Mouse (Mus musculus) G1E (cell line): ENCODE results near the gene Map3k6. TPM values are rescaled to one million over a fixed set of nuclear protein-coding genes. Genes with fewer than 3 reads are reported as not detected.

Experiments
- ATAC-seq: 2 replicates; pipeline ENCODE4 v1.8.0; 2016; ENCODE audit warnings: mild to moderate bottlenecking; ENCODE audit not compliant: insufficient number of reproducible peaks, poor library complexity, low FRiP score, severe bottlenecking; ENCODE audit errors: extremely low read depth
- DNase-seq: peaks from one replicate; pipeline ENCODE4 v3.0.0; 2012; ENCODE audit warnings: low spot score
- H3K27me3 ChIP-seq: 2 replicates; pipeline ENCODE4 v1.6.1; 2012; ENCODE audit warnings: mild to moderate bottlenecking, low read length, inconsistent platforms; ENCODE audit not compliant: insufficient read depth
- H3K36me3 ChIP-seq: replicated peaks from 2 replicates; pipeline ENCODE3; 2012; ENCODE audit warnings: mild to moderate bottlenecking, inconsistent platforms
- H3K4me1 ChIP-seq: 2 replicates; pipeline ENCODE4 v1.6.1; 2012; ENCODE audit warnings: low read depth, low read length, inconsistent platforms, mixed read lengths; ENCODE audit not compliant: insufficient read depth
- H3K4me3 ChIP-seq: 2 replicates; pipeline ENCODE4 v1.5.1; 2012; ENCODE audit warnings: low read depth, mild to moderate bottlenecking, inconsistent platforms, low read length, moderate library complexity, mixed read lengths
- H3K9me3 ChIP-seq: replicated peaks from 2 replicates; pipeline ENCODE4 v1.6.1; 2012; ENCODE audit warnings: inconsistent platforms
- CTCF ChIP-seq: IDR thresholded peaks from 2 replicates; pipeline ENCODE4 v1.5.1; 2012; ENCODE audit warnings: low read depth, low read length, inconsistent platforms, mixed read lengths
- GATA1 ChIP-seq: IDR thresholded peaks from 2 replicates; pipeline ENCODE4 v1.6.1; 2012; ENCODE audit warnings: borderline replicate concordance, low read length, inconsistent platforms, mixed read lengths
- GATA2 ChIP-seq: IDR thresholded peaks from 2 replicates; pipeline ENCODE4 v1.6.1; 2012; ENCODE audit warnings: low read depth, low read length, inconsistent platforms, borderline replicate concordance
- POLR2AphosphoS5 ChIP-seq: IDR thresholded peaks from 2 replicates; pipeline ENCODE4 v1.6.1; 2012; ENCODE audit warnings: low read depth, low read length, inconsistent platforms; ENCODE audit not compliant: insufficient replicate concordance
- TAL1 ChIP-seq: conservative IDR thresholded peaks from 2 replicates; pipeline ENCODE4 v1.6.1; 2012; ENCODE audit warnings: low read depth, low read length, inconsistent platforms, mixed read lengths
- polyA plus RNA-seq: library from polyadenylated mRNA; stranded (reverse); fragments of >175 nt; gene quantifications from 2 replicates; pipeline ENCODE4 v1.2.3, GENCODE M21; 2012
- total RNA-seq, 2 experiments: library from RNA; stranded (forward) in 1 of 2; stranded (reverse) in 1 of 2; fragments of 200-1000 nt in 1 of 2; fragments of >200 nt in 1 of 2; fragmentation: Nextera tagmentation in 1 of 2; gene quantifications; 2 replicates each; pipeline ENCODE4 v1.2.3; 2014 to 2017

The Map3k6 gene
- total and polyA plus RNA-seq, 3 experiments, result 27.6 to 85.3 (median 28.4) TPM

DNA sequence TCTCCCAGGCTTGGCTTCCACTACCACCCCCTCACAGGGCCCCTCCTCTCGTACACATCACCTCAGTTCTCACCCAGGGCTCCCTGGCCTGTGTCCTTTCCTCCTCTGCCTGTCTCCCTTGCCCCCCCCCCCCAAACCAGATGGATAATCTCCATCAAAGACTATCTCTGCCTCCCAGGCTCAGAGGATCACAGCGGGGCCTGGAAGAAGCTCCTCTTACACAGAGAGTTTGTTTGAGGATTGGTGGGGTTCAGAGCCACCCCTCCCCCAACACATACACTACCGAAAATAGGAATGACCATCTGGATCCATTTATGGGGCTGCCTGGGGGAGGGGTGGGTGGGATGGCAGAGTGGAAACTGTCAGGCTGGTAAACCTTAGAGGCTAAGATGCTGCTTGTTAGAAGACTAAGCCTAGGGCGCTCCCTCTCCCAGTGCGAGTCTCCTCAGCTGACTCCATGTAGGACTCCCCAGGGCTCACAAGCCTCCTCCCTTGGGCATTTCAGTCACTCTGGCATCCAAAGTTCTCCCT, 41.4 kb downstream of the Map3k6 start:
- H3K4me1 ChIP-seq, result peaks cover 65% of the 10 kb centered on the region
- no peak for ATAC-seq
- H3K36me3 ChIP-seq, result no peaks in the 10 kb centered on the region
- no peak overlapping the region; the same call in 1 of the 2 replicates for H3K4me3 ChIP-seq
- no peak for TF ChIP-seq CTCF
- TF ChIP-seq GATA2, result no peak
- no peak for TF ChIP-seq TAL1
- no peak for TF ChIP-seq POLR2AphosphoS5
- no peak for TF ChIP-seq GATA1
- DNase-seq, result no peak
- no peaks in the 10 kb centered on the region for H3K27me3 ChIP-seq
- no peaks in the 10 kb centered on the region for H3K9me3 ChIP-seq

DNA sequence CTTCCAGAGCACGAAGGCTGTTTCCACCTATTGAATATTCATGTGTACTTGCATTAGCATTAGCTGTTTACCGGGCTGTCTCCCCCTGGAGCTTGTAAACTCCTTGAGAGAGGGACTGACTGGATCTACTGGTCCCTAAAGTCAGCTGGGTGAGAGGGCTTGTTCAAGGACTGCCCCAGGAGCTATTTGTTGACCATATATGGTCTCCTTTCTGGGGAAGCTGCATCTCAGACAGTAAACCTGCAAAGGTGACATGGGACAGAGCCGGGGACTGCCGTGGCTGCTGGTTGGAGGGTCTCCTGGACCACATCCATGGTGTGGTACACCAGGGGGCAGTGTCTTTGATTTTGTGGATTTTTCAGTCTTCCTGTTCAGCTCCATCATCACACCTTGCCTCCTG, 42.0 kb downstream of the Map3k6 start:
- Histone ChIP-seq H3K4me1 (peaks cover 71% of the 10 kb centered on the region), H3K36me3 (no peaks in the 10 kb centered on the region), H3K9me3 (no peaks in the 10 kb centered on the region), H3K4me3 (no peak overlapping the region), H3K27me3 (no peaks in the 10 kb centered on the region)
- ATAC-seq, result no peak
- DNase-seq, result no peak
- TF ChIP-seq TAL1 (no peak), POLR2AphosphoS5 (no peak), GATA1 (no peak), CTCF (no peak), GATA2 (no peak)

DNA sequence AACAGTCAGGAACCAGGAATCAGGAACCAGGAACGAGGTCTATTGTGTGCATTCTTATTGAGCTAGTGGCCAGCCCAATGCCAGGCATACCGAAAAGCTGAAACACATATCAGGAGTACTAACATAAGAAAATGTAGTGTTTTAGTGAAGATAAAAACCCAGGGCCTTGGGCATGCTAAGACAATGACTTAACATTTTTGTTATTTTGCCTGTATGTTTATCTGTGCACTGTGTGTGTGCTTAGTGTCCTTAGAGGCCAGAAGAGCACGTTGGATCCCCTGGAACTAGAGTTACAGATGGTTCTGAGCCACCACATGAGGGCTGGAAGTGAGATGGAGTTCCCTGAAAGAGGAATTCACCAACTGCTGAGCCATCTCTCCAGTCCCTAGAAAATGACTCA, 44.7 kb downstream of the Map3k6 start:
- DNase-seq (no peak), ATAC-seq (peak; percentile 42)
- Histone ChIP-seq H3K4me1 (peaks cover 77% of the 10 kb centered on the region), H3K27me3 (no peaks in the 10 kb centered on the region), H3K36me3 (no peaks in the 10 kb centered on the region), H3K4me3 (no peak overlapping the region), H3K9me3 (no peaks in the 10 kb centered on the region)
- TF ChIP-seq GATA2, result no peak
- 0 out of 2 replicates have a peak, but pooled peaks have one; percentile 13 for TF ChIP-seq TAL1

DNA sequence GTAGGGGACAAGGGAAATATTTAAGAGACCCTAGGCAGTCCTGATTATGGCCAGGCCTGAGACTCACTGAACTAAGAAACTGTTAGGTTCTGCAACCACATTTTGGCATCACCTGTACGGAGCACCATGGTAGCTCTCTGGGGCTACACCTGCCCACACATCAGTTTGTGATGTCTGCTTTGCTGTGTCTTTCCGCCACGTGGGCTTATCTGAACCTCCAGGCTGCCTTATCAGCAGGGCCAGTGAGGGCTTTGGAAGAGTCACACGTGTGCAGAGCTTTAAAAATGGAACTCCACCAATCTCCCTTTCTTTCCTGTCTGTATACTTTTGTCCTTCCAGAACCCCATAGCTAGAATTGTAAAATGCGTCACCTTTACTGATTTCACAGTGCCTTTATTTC, 45.3 kb downstream of the Map3k6 start:
- no peaks in the 10 kb centered on the region for H3K36me3 ChIP-seq
- peaks cover 83% of the 10 kb centered on the region for H3K4me1 ChIP-seq
- H3K27me3 ChIP-seq, result no peaks in the 10 kb centered on the region
- peak; percentile 64 for DNase-seq
- no peak overlapping the region for H3K4me3 ChIP-seq
- TF ChIP-seq CTCF, result no peak
- 0 out of 2 replicates have a peak, but pooled peaks have one; percentile 60 for TF ChIP-seq GATA2
- no peak for TF ChIP-seq POLR2AphosphoS5
- peak; percentile 98 for TF ChIP-seq TAL1
- no peak for TF ChIP-seq GATA1
- ATAC-seq, result peak; percentile 58
- no peaks in the 10 kb centered on the region for H3K9me3 ChIP-seq

DNA sequence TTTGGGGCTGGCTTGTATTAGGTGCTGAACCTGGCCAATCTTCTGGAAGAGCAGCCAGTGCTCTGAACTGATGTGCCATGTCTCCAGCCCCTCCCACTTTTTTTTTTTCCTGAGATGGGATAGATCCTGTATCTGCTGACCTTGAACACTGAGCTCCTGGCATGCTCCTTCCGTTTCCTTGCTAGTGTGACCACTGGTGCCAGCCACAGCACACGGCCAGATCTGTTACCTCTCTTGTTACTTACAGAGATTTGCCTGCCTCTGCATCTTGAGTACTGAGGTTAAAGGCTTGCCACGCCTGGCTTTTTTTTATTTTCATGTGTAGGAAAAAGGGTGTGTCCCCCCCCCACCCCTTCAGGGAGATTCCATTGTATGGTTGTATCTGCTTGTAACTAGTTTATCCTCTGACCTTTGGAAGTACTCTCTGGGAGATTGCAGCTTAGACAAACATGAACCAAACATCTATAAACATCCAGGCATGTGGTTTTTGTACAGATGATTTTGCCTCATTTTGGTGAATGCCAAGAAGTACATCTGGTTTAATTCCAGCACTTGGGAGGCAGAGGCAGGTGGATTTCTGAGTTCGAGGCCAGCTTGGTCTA, 46.0 kb downstream of the Map3k6 start:
- Histone ChIP-seq H3K4me1 (peaks cover 86% of the 10 kb centered on the region), H3K36me3 (no peaks in the 10 kb centered on the region), H3K27me3 (no peaks in the 10 kb centered on the region), H3K9me3 (no peaks in the 10 kb centered on the region), H3K4me3 (peak overlapping the region; percentile 27; the same call in 1 of the 2 replicates)
- DNase-seq, result no peak
- ATAC-seq, result no peak
- TF ChIP-seq TAL1 (no peak), GATA1 (no peak), POLR2AphosphoS5 (no peak), GATA2 (no peak), CTCF (no peak)

DNA sequence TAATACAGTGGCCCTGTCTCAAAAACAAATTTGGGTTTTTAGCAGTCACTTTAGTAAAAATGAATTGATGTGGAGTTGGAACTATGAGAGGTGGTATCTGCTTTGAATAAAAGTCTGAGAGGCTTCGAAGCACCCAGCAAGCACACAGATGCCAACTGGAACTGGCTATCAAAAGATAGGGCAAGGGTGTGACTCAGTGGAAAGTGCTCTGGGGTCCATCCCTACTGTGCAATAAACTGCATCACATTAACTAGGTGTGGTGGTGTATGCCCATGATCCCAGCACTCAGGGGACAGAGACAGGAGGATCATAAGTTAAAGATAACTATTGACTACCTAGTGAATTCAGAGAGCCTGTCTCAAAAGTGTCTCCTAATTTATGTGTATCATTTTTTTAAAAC, 50.6 kb downstream of the Map3k6 start:
- TF ChIP-seq GATA2 (no peak), POLR2AphosphoS5 (no peak), CTCF (no peak), GATA1 (no peak), TAL1 (no peak)
- Histone ChIP-seq H3K9me3 (no peaks in the 10 kb centered on the region), H3K4me1 (peaks cover 70% of the 10 kb centered on the region), H3K4me3 (no peak overlapping the region), H3K27me3 (no peaks in the 10 kb centered on the region), H3K36me3 (peaks cover 39% of the 10 kb centered on the region)
- no peak for ATAC-seq
- no peak for DNase-seq
